Mouse (Mus musculus): Measurements from ENCODE around the gene Syndig1. TPM values are rescaled to one million over a fixed set of nuclear protein-coding genes. Genes with fewer than 3 reads are reported as not detected.

Gene Syndig1
- total and polyA plus RNA-seq, 3 experiments, result not detected

- H3K9ac ChIP-seq (ENCODE audit: control insufficient read depth, low read depth, low read length, poor library complexity, severe bottlenecking), result no peak overlapping the region
- no peak for DNase-seq (ENCODE audit: low read depth, low spot score)
- H3K79me2 ChIP-seq (ENCODE audit: control insufficient read depth, insufficient read depth, low read length, poor library complexity), result no peaks in the 10 kb centered on the region
- no peaks in the 10 kb centered on the region for H3K27me3 ChIP-seq (ENCODE audit: control insufficient read depth in 1 of 2, insufficient read depth in 2 of 2, low read length in 2 of 2)
- no peak for TF ChIP-seq CHD1 (IDR thresholded peaks at IDR 0.05; ENCODE audit: low read depth, low read length)
- no peaks in the 10 kb centered on the region for H3K36me3 ChIP-seq (ENCODE audit: control insufficient read depth in 1 of 2, insufficient read depth in 2 of 2, low read length in 2 of 2)
- no peak overlapping the region for H3K27ac ChIP-seq (ENCODE audit: control insufficient read depth, low read depth, low read length)
- no peak overlapping the region for H3K4me3 ChIP-seq (ENCODE audit: control insufficient read depth in 1 of 2, insufficient read depth in 1 of 2, low read depth in 2 of 2, low read length in 2 of 2)
- no peaks in the 10 kb centered on the region for H3K9me3 ChIP-seq (replicated peaks; ENCODE audit: insufficient read depth, low read length)
- no peaks in the 10 kb centered on the region for H3K4me1 ChIP-seq (ENCODE audit: control insufficient read depth in 1 of 2, insufficient read depth in 2 of 2, low read length in 2 of 2)
Observed at GRCm38 (mm10) chr2:149820201-149820600, 8.8 kb upstream of the Syndig1 start.

- no peaks in the 10 kb centered on the region for H3K27me3 ChIP-seq (ENCODE audit: control insufficient read depth in 1 of 2, insufficient read depth in 2 of 2, low read length in 2 of 2)
- DNase-seq (ENCODE audit: low read depth, low spot score), result no peak
- no peaks in the 10 kb centered on the region for H3K4me1 ChIP-seq (ENCODE audit: control insufficient read depth in 1 of 2, insufficient read depth in 2 of 2, low read length in 2 of 2)
- H3K4me3 ChIP-seq (ENCODE audit: control insufficient read depth in 1 of 2, insufficient read depth in 1 of 2, low read depth in 2 of 2, low read length in 2 of 2), result no peak overlapping the region
- H3K79me2 ChIP-seq (ENCODE audit: control insufficient read depth, insufficient read depth, low read length, poor library complexity), result no peaks in the 10 kb centered on the region
- H3K36me3 ChIP-seq (ENCODE audit: control insufficient read depth in 1 of 2, insufficient read depth in 2 of 2, low read length in 2 of 2), result no peaks in the 10 kb centered on the region
- H3K9ac ChIP-seq (ENCODE audit: control insufficient read depth, low read depth, low read length, poor library complexity, severe bottlenecking), result no peak overlapping the region
- no peaks in the 10 kb centered on the region for H3K9me3 ChIP-seq (replicated peaks; ENCODE audit: insufficient read depth, low read length)
- TF ChIP-seq SMC3 (IDR thresholded peaks at IDR 0.05; ENCODE audit: low read depth, low read length), result no peak
- TF ChIP-seq ZC3H11A (IDR thresholded peaks at IDR 0.05; ENCODE audit: low read depth, low read length), result no peak
- TF ChIP-seq ZNF384 (IDR thresholded peaks at IDR 0.05; ENCODE audit: low read depth, low read length), result no peak
- no peak for TF ChIP-seq TCF12 (IDR thresholded peaks at IDR 0.05; ENCODE audit: low read depth, low read length)
- TF ChIP-seq RCOR1 (IDR thresholded peaks at IDR 0.05; ENCODE audit: low read depth, low read length), result no peak
- no peak for TF ChIP-seq GABPA (IDR thresholded peaks at IDR 0.05; ENCODE audit: low read depth, low read length)
- no peak for TF ChIP-seq USF2 (IDR thresholded peaks at IDR 0.05; ENCODE audit: borderline replicate concordance in 1 of 2, insufficient read depth in 1 of 2, low read depth in 1 of 2, low read length in 2 of 2)
- TF ChIP-seq CTCF (IDR thresholded peaks at IDR 0.05 in 2 of 3, conservative IDR thresholded peaks at IDR 0.05 in 1 of 3; ENCODE audit: control insufficient read depth in 1 of 3, insufficient read depth in 1 of 3, low read depth in 2 of 3, low read length in 3 of 3, poor library complexity in 1 of 3, severe bottlenecking in 1 of 3), result no peak
- TF ChIP-seq ZKSCAN1 (IDR thresholded peaks at IDR 0.05; ENCODE audit: low read depth, low read length), result no peak
- no peak for TF ChIP-seq NRF1 (IDR thresholded peaks at IDR 0.05; ENCODE audit: insufficient read depth, low read depth, low read length, poor library complexity, severe bottlenecking)
- no peak for TF ChIP-seq MYC (IDR thresholded peaks at IDR 0.05; ENCODE audit: low read depth, low read length)
- no peak for TF ChIP-seq EP300 (IDR thresholded peaks at IDR 0.05; ENCODE audit: low read depth in 1 of 2, low read length in 2 of 2)
- no peak for TF ChIP-seq SIN3A (IDR thresholded peaks at IDR 0.05; ENCODE audit: low read length)
- no peak for TF ChIP-seq TAL1 (IDR thresholded peaks at IDR 0.05; ENCODE audit: low read length)
- TF ChIP-seq NELFE (IDR thresholded peaks at IDR 0.05; ENCODE audit: low read depth, low read length), result no peak
- TF ChIP-seq MAZ (IDR thresholded peaks at IDR 0.05; ENCODE audit: low read depth, low read length), result no peak
- TF ChIP-seq POLR2A (IDR thresholded peaks at IDR 0.05; ENCODE audit: control insufficient read depth in 1 of 2, insufficient read depth in 1 of 2, low read depth in 1 of 2, low read length in 2 of 2, poor library complexity in 1 of 2), result no peak
- TF ChIP-seq MXI1 (IDR thresholded peaks at IDR 0.05; ENCODE audit: low read depth, low read length), result no peak
- no peak overlapping the region for H3K27ac ChIP-seq (ENCODE audit: control insufficient read depth, low read depth, low read length)
Observed at GRCm38 (mm10) chr2:149829955-149830535, 1.0 kb downstream of the Syndig1 start.
